Mouse (Mus musculus) lung, embryonic 16.5 days (tissue): Measurements from ENCODE around the gene Exoc6b. TPM values are rescaled to one million over a fixed set of nuclear protein-coding genes. Genes with fewer than 3 reads are reported as not detected.

ENCODE experiments used
- ATAC-seq: fragments of 200-750 bp; cut with Nextera tagmentation; 2 replicates; pipeline ENCODE4 v1.8.0; 2017; ENCODE audit warnings: low read depth, mild to moderate bottlenecking, moderate library complexity
- H3K27ac ChIP-seq: fragments of 300-500 bp; sonication (generic); 2 replicates; pipeline ENCODE4 v1.5.1; 2014; ENCODE audit warnings: mild to moderate bottlenecking, control low read depth, low read length
- H3K27me3 ChIP-seq: fragments of 300-500 bp; sonication (generic); 2 replicates; pipeline ENCODE4 v1.6.1; 2014; ENCODE audit warnings: low read depth, low read length, mixed read lengths; ENCODE audit not compliant: control insufficient read depth, insufficient read depth
- H3K36me3 ChIP-seq: fragments of 300-500 bp; sonication (generic); 2 replicates; pipeline ENCODE4 v1.6.1; 2014; ENCODE audit warnings: low read length; ENCODE audit not compliant: control insufficient read depth, insufficient read depth
- H3K4me1 ChIP-seq: fragments of 300-500 bp; sonication (generic); replicated peaks from 2 replicates; pipeline ENCODE4 v1.6.1; 2014; ENCODE audit warnings: low read length, mixed read lengths; ENCODE audit not compliant: control insufficient read depth, insufficient read depth
- H3K4me2 ChIP-seq: fragments of 300-500 bp; sonication (generic); 2 replicates; pipeline ENCODE4 v1.6.1; 2014; ENCODE audit warnings: low read depth, low read length, control low read depth
- H3K4me3 ChIP-seq: fragments of 300-500 bp; sonication (generic); 2 replicates; pipeline ENCODE4 v1.5.1; 2014; ENCODE audit warnings: mild to moderate bottlenecking, low read length, control low read depth
- H3K9ac ChIP-seq: fragments of 300-500 bp; sonication (generic); 2 replicates; pipeline ENCODE4 v1.6.1; 2014; ENCODE audit warnings: low read length, control low read depth
- H3K9me3 ChIP-seq: fragments of 300-500 bp; sonication (generic); 2 replicates; pipeline ENCODE4 v1.6.1; 2016; ENCODE audit warnings: low read length; ENCODE audit not compliant: control insufficient read depth
- WGBS: fragments of 180-500 bp; shearing (Covaris S2); extraction: QIAGEN DNeasy Blood & Tissue Kit; methylation state at CpG from one replicate; pipeline ENCODE4 v1.1.7; 2014; 5-methylcytosine and 5-hydroxymethylcytosine counted together
- polyA plus RNA-seq: library from polyadenylated mRNA; unstranded; fragments of >200 nt; fragmentation: Nextera tagmentation; extraction: Ambion mirVana; gene quantifications from 2 replicates; pipeline ENCODE4 v1.2.1, GENCODE M21; 2015

Gene Exoc6b
- polyA plus RNA-seq, 1 experiment from 2014 or later, result 34.0 TPM

DNA sequence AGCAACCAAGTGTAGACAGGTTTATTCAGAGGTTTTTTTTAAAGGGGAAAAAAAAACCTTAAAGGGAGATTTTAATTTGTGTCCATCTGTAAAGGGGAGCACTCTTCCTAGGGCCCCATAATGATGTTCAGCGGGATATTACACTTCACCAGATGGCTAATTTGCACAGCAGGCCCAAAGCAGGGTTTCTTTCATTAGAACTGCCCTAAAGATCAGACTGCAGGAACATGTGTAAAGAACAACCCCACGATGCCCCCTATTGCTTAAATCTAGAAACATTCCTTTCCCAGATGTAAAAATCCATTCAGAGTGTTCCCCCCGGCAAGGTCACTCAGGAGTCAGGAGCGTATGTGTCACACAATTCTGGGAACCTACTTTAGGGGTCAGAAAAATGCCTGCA, 202.2 kb downstream of the Exoc6b start:
- ATAC-seq, result no peak
- no peak overlapping the region for H3K9ac ChIP-seq
- H3K9me3 ChIP-seq, result no peaks in the 10 kb centered on the region
- H3K27ac ChIP-seq, result no peak overlapping the region
- no peaks in the 10 kb centered on the region for H3K27me3 ChIP-seq
- no peak overlapping the region for H3K4me2 ChIP-seq
- 37% methylated on average over 4 of the region's 4 CpGs for WGBS
- no peak overlapping the region for H3K4me3 ChIP-seq
- no peaks in the 10 kb centered on the region for H3K4me1 ChIP-seq
- no peaks in the 10 kb centered on the region for H3K36me3 ChIP-seq

DNA sequence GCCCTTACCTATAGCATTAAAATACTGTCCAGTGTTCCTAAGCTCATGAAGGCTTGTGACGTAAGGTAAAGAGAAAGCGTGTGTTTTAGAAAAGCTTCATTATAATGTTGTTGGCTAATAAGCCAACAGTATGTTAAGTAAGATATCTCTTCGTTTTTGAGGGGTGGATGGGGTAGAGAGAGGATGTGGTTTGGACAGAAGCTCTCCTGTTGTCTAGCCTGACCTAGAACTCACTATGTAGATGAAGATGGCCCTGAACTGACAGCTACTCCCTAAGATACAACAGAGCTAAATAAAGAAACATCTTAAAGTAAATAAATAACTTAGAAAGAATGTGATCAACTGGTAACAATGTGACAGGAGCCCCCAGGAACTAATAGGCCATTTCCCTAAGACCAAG, 204.7 kb downstream of the Exoc6b start:
- 82% methylated on average over 3 of the region's 3 CpGs for WGBS
- ATAC-seq, result no peak
- Histone ChIP-seq H3K4me2 (no peak overlapping the region), H3K9ac (no peak overlapping the region), H3K9me3 (no peaks in the 10 kb centered on the region), H3K4me1 (no peaks in the 10 kb centered on the region), H3K27ac (no peak overlapping the region), H3K4me3 (no peak overlapping the region), H3K27me3 (no peaks in the 10 kb centered on the region), H3K36me3 (peaks cover 3% of the 10 kb centered on the region; the same call in 1 of the 2 replicates)

DNA sequence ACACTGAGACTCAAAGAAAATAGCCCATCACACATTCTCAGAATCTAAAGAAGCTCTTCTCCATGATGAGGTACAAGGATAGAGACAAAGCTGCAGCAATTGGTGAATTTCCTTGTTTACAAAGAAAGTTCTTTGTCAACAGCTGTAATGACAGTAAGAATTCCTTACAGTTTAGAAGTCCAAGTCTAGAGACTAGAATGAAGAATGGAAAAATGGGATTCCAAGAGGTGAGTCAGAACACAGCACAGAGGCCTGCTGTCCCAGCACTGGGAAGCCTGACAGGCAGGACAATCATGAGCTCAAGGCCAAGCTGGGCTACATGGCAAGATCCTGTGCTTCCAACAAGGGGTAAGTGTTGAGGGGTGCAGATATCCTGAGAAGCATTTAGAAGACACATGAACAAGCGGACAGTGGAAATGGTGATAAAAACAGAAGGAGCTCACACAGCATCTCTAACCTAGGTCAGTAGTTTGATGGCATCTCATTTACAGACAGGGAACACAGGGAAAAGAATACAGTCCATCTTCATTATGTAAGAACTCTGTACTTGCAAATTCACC, 205.4 kb downstream of the Exoc6b start:
- ATAC-seq, result no peak
- Histone ChIP-seq H3K27me3 (no peaks in the 10 kb centered on the region), H3K4me2 (no peak overlapping the region), H3K9ac (no peak overlapping the region), H3K36me3 (peaks cover 3% of the 10 kb centered on the region; the same call in 1 of the 2 replicates), H3K27ac (no peak overlapping the region), H3K4me1 (no peaks in the 10 kb centered on the region), H3K9me3 (no peaks in the 10 kb centered on the region), H3K4me3 (no peak overlapping the region)
- WGBS, result 92% methylated on average over 1 of the region's 1 CpGs

DNA sequence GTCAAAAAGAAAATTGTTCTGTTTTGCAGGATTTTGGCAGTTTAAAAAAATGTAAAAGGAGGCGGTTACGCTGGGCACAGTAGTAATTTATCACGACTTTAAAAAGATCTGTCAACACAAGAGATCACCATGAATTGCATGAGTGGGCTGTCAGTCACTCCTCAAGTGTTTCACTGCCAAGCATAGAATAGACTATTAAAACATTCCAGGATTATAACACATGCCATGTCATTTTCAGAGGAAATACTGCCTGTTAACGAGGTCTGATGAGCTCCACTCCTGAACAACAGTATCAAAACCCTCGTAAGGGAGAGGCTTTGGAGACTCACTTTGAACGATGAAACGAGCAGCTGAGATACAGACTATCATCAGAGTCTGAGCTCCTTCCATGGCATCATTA, 223.6 kb downstream of the Exoc6b start:
- 58% methylated on average over 7 of the region's 7 CpGs for WGBS
- no peak for ATAC-seq

DNA sequence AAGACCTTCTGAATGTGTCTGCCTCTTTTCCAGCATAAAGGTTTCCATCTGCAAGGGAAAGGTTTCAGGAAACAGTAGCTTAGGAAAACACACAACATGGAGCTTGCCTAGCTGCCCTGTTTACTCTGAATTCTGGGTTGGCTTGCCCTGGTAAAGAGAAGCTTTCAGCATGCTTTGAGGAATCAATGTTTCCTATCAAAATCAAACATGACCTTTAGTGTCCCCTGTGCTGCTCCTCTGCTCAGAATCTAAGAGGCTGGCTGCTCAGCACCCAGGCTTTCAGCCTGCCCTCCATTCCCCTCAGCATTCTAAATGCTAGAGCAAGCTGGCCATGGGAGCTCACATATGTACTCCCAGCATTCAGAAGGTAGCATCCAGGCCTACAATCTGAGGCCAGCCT, 228.2 kb downstream of the Exoc6b start:
- Histone ChIP-seq H3K4me3 (no peak overlapping the region), H3K27ac (no peak overlapping the region), H3K9ac (no peak overlapping the region), H3K27me3 (no peaks in the 10 kb centered on the region), H3K9me3 (no peaks in the 10 kb centered on the region), H3K4me1 (no peaks in the 10 kb centered on the region), H3K36me3 (no peaks in the 10 kb centered on the region; the same call in 1 of the 2 replicates), H3K4me2 (no peak overlapping the region)
- ATAC-seq, result no peak

More for the DNA sequence above, 223.6 kb downstream of the Exoc6b start:
- no peak overlapping the region for H3K27ac ChIP-seq
- no peaks in the 10 kb centered on the region for H3K27me3 ChIP-seq
- no peaks in the 10 kb centered on the region for H3K4me1 ChIP-seq
- H3K9ac ChIP-seq, result no peak overlapping the region
- H3K9me3 ChIP-seq, result no peaks in the 10 kb centered on the region
- no peak overlapping the region for H3K4me3 ChIP-seq
- no peak overlapping the region for H3K4me2 ChIP-seq
- H3K36me3 ChIP-seq, result peaks cover 5% of the 10 kb centered on the region; the same call in 1 of the 2 replicates

DNA sequence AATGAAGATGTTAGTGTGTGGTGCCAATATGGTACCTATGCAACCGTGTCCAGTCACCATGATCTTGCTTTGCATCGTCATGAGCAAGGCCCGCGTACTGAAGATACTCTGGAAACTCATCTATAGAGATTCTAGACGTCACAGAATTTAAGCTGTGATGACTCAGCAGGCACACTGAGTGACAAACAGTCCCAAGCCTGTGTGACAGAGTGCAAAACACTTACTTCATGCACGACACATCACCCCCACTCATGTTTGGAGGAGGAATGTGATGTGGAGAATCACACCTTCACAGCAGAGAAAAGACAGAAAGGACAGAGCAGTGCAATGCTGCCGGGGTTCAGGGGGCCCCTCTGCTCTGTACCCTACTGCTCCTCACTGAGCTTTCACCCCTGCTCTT, 261.8 kb downstream of the Exoc6b start:
- no peaks in the 10 kb centered on the region for H3K27me3 ChIP-seq
- WGBS, result 82% methylated on average over 7 of the region's 7 CpGs
- H3K27ac ChIP-seq, result no peak overlapping the region
- H3K4me1 ChIP-seq, result no peaks in the 10 kb centered on the region
- H3K9me3 ChIP-seq, result no peaks in the 10 kb centered on the region
- H3K4me3 ChIP-seq, result no peak overlapping the region
- no peak for ATAC-seq
- no peak overlapping the region for H3K4me2 ChIP-seq
- no peaks in the 10 kb centered on the region for H3K36me3 ChIP-seq
- no peak overlapping the region for H3K9ac ChIP-seq

DNA sequence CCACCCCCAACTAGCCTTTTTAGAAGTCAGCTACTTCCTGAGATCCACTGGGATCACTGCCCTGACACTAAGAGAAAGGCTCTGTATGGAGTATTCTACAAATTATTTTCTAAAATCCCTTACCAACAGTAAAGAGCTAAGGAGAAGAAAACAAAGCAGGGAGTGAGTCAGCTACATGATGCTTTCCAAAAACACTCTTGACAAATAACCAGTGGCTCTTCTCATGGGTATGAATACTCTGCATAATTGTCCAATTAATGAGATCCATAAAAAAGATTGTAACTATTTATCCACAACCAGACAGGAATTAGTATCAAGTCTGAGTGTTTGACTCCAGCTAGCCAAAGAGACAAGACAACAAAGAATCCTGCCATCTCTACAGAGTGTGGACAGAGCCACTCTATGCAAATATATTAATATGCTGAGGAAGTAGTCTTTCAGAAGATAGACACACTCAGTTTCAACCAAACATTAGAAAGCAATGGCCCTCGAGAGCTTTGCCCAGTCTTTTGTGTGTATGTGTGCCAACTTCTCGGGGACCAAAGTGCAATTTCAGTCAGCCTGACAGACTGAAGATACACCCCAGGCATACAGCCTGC, 263.1 kb downstream of the Exoc6b start:
- Histone ChIP-seq H3K4me2 (no peak overlapping the region), H3K4me3 (no peak overlapping the region), H3K9ac (no peak overlapping the region), H3K4me1 (no peaks in the 10 kb centered on the region), H3K36me3 (no peaks in the 10 kb centered on the region), H3K27ac (no peak overlapping the region), H3K27me3 (no peaks in the 10 kb centered on the region), H3K9me3 (no peaks in the 10 kb centered on the region)
- ATAC-seq, result no peak
- 35% methylated on average over 2 of the region's 2 CpGs for WGBS

DNA sequence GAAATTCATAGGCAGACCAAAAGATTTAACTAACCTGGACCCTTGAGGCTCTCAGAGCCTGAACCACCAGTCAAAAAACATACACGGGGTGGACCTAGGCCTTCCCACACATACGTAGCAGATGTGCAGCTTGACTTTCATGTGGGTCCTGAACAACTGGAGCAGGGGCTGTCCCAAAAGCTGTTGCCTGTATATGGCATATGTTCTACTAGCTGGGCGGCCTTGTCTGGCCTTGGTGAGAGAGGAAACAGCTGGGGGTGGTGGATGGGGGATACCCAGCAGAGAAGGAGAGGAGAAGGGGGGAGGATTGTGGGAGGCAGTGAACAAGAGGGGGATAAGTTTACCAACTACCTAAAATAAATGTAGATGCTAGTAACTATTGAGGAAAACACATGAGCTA, 270.6 kb downstream of the Exoc6b start:
- Histone ChIP-seq H3K27ac (no peak overlapping the region), H3K36me3 (no peaks in the 10 kb centered on the region), H3K9me3 (no peaks in the 10 kb centered on the region), H3K4me1 (no peaks in the 10 kb centered on the region), H3K9ac (no peak overlapping the region), H3K4me2 (no peak overlapping the region), H3K27me3 (no peaks in the 10 kb centered on the region), H3K4me3 (no peak overlapping the region)
- ATAC-seq, result no peak
- 81% methylated on average over 3 of the region's 3 CpGs for WGBS

DNA sequence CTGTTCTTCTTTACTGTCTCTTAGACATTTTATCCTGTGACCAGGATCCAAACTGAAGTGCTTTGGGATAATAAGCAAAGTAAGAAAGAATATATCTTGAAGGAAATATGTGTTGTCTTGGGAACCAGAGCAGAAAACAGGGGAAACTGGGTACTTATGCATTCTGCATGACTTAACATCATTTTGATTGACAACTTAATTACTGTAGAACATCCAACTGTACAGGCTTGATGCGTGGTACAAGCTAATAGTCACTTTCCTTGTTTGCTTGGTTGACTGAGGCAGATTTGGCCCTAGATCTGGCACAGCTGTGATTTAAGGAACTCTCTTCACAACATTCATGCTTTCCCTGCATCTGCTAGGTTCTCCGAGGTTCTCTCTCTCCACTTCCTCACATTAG, 285.3 kb downstream of the Exoc6b start:
- WGBS, result 72% methylated on average over 2 of the region's 2 CpGs
- Histone ChIP-seq H3K4me3 (no peak overlapping the region), H3K4me2 (no peak overlapping the region), H3K4me1 (no peaks in the 10 kb centered on the region), H3K27ac (no peak overlapping the region), H3K27me3 (no peaks in the 10 kb centered on the region), H3K9ac (no peak overlapping the region), H3K36me3 (no peaks in the 10 kb centered on the region), H3K9me3 (no peaks in the 10 kb centered on the region)
- no peak for ATAC-seq

DNA sequence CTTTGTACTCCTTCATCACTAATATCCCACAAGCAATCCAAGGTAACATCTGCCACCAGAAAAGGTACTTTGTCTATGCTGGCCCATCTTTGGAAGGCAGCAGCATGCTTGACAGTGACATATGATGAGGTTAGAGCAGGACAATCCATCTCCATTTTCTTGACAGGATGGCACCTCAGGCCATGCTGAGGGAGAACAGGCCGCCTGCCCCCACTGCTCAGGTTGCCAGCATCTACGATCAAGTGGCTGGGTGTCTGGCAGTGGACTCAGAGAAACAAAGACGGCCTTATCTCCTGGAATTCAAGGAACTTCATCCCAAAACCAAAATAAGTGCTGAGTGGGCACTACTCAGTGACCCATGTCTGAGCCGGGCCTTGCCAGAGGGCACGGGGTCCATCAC, 289.3 kb downstream of the Exoc6b start:
- no peak overlapping the region for H3K27ac ChIP-seq
- no peaks in the 10 kb centered on the region for H3K36me3 ChIP-seq
- H3K9ac ChIP-seq, result no peak overlapping the region
- WGBS, result 26% methylated on average over 5 of the region's 5 CpGs
- H3K4me1 ChIP-seq, result no peaks in the 10 kb centered on the region
- no peak overlapping the region for H3K4me3 ChIP-seq
- ATAC-seq, result no peak
- H3K9me3 ChIP-seq, result no peaks in the 10 kb centered on the region
- H3K4me2 ChIP-seq, result no peak overlapping the region
- no peaks in the 10 kb centered on the region for H3K27me3 ChIP-seq
